Mouse (Mus musculus): ENCODE data around the gene Lrch1. TPM values are rescaled to one million over a fixed set of nuclear protein-coding genes. Genes with fewer than 3 reads are reported as not detected.

The Lrch1 gene
- polyA plus RNA-seq, 1 experiment from 2014 or later = 4.2 TPM

DNA sequence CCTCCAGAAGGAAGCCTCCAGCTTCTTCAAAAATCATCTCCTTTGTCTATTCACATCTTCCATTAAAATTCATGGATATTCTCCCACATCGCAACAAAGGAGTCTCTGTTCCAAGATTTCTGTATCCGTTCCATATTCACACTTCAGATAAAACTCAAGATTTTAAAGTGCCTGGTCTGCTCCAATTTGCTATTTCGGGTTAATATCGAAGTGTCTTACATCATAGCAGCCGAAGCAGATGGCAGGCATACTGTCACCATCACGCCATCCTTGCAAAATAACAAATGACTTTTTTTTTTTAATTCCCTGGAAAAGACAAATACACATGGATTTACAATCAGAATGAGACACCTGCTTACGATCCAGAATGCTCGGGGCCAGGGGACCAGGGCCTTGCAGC, 40.0 kb downstream of the Lrch1 start:
- TF ChIP-seq CTCF (IDR thresholded peaks at IDR 0.05; ENCODE audit: low read depth) = no peak
- Histone ChIP-seq H3K27ac (ENCODE audit: low read depth, low read length) (no peak overlapping the region), H3K9me3 (ENCODE audit: control insufficient read depth) (no peaks in the 10 kb centered on the region), H3K27me3 (replicated peaks; ENCODE audit: control insufficient read depth, insufficient read depth, low read length) (no peaks in the 10 kb centered on the region), H3K4me1 (replicated peaks; ENCODE audit: control insufficient read depth, insufficient read depth, low read length) (no peaks in the 10 kb centered on the region; the same call in 1 of the 2 replicates), H3K4me2 (replicated peaks; ENCODE audit: low read depth) (no peak overlapping the region), H3K4me3 (ENCODE audit: low read depth, low read length) (no peak overlapping the region), H3K36me3 (ENCODE audit: control insufficient read depth, insufficient read depth) (no peaks in the 10 kb centered on the region), H3K9ac (ENCODE audit: low read depth, low read length) (no peak overlapping the region)
- 91% methylated on average over 8 of the region's 8 CpGs for WGBS
- no peak for ATAC-seq

DNA sequence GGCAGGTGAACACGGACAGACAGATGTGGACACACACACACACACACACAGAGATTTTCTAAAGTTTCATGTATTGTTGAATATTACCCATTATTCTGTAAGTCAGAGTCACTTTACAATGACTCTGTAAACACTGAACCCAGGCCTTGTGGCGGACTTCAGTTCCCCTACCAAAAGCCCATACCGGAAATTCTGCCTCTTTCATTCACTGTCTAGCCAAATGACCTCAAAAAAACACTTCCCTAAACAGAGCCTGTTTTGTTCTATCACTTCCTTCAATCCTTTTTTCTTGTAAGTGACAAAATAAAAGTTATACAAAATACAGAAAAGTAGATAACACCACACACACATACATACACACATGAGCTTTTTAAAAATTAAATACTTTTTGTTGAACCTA, 41.7 kb downstream of the Lrch1 start:
- Histone ChIP-seq H3K27me3 (replicated peaks; ENCODE audit: control insufficient read depth, insufficient read depth, low read length) (no peaks in the 10 kb centered on the region), H3K4me1 (replicated peaks; ENCODE audit: control insufficient read depth, insufficient read depth, low read length) (no peaks in the 10 kb centered on the region; the same call in 1 of the 2 replicates), H3K36me3 (ENCODE audit: control insufficient read depth, insufficient read depth) (no peaks in the 10 kb centered on the region), H3K9ac (ENCODE audit: low read depth, low read length) (no peak overlapping the region), H3K4me2 (replicated peaks; ENCODE audit: low read depth) (no peak overlapping the region), H3K9me3 (ENCODE audit: control insufficient read depth) (no peaks in the 10 kb centered on the region), H3K27ac (ENCODE audit: low read depth, low read length) (no peak overlapping the region), H3K4me3 (ENCODE audit: low read depth, low read length) (no peak overlapping the region)
- no peak for ATAC-seq
- 60% methylated on average over 3 of the region's 3 CpGs for WGBS
- no peak for TF ChIP-seq CTCF (IDR thresholded peaks at IDR 0.05; ENCODE audit: low read depth)

DNA sequence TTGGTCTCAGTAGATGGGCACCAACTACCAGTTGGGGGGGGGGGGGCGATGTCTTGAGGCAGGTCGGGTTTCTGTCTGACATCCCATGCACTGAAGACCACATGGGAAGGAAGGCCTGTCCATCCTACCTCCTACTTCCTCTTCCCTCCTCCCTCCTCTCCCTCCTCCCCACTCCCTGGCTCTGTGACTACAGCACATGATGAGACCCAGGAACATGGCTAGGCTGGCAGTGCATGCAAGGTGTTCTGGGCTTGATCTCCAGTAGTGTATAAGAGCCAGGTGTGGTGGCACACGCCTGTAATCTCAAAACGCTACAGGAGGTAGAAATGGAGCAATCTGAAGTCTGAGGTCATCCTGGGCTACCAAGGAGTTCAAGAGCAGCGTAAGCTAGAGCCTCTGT, 43.2 kb downstream of the Lrch1 start:
- TF ChIP-seq CTCF (IDR thresholded peaks at IDR 0.05; ENCODE audit: low read depth) = no peak
- WGBS = 82% methylated on average over 5 of the region's 5 CpGs
- H3K4me3 ChIP-seq (ENCODE audit: low read depth, low read length) = no peak overlapping the region
- H3K27ac ChIP-seq (ENCODE audit: low read depth, low read length) = no peak overlapping the region
- no peak overlapping the region for H3K4me2 ChIP-seq (replicated peaks; ENCODE audit: low read depth)
- H3K36me3 ChIP-seq (ENCODE audit: control insufficient read depth, insufficient read depth) = no peaks in the 10 kb centered on the region
- H3K27me3 ChIP-seq (replicated peaks; ENCODE audit: control insufficient read depth, insufficient read depth, low read length) = no peaks in the 10 kb centered on the region
- H3K4me1 ChIP-seq (replicated peaks; ENCODE audit: control insufficient read depth, insufficient read depth, low read length) = no peaks in the 10 kb centered on the region
- no peaks in the 10 kb centered on the region for H3K9me3 ChIP-seq (ENCODE audit: control insufficient read depth)
- no peak overlapping the region for H3K9ac ChIP-seq (ENCODE audit: low read depth, low read length)
- ATAC-seq = no peak

DNA sequence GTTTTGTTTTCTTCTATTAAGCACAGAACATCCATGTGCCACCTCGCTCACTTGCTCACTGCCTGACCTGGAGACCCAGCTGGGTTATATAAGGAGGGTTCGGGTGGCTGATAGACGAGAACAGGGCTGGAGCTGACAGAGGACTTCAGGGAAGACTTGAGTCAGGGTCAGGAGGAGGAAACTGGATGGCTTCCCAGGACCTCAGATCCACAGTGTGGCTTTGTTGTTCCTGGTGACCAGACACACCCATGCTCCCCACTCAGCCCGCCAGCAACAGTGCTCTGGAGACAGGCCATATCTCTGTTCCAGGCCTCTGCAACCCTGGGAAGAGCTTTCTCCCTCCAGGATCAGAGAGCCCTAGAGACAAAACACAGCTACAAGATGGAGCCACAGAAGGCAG, 44.6 kb downstream of the Lrch1 start:
- no peaks in the 10 kb centered on the region for H3K9me3 ChIP-seq (ENCODE audit: control insufficient read depth)
- TF ChIP-seq CTCF (IDR thresholded peaks at IDR 0.05; ENCODE audit: low read depth) = no peak
- no peaks in the 10 kb centered on the region for H3K36me3 ChIP-seq (ENCODE audit: control insufficient read depth, insufficient read depth)
- 65% methylated on average over 4 of the region's 4 CpGs for WGBS
- H3K27ac ChIP-seq (ENCODE audit: low read depth, low read length) = no peak overlapping the region
- no peak for ATAC-seq
- no peak overlapping the region for H3K4me2 ChIP-seq (replicated peaks; ENCODE audit: low read depth)
- no peaks in the 10 kb centered on the region for H3K4me1 ChIP-seq (replicated peaks; ENCODE audit: control insufficient read depth, insufficient read depth, low read length)
- H3K9ac ChIP-seq (ENCODE audit: low read depth, low read length) = no peak overlapping the region
- H3K4me3 ChIP-seq (ENCODE audit: low read depth, low read length) = no peak overlapping the region
- no peaks in the 10 kb centered on the region for H3K27me3 ChIP-seq (replicated peaks; ENCODE audit: control insufficient read depth, insufficient read depth, low read length)

DNA sequence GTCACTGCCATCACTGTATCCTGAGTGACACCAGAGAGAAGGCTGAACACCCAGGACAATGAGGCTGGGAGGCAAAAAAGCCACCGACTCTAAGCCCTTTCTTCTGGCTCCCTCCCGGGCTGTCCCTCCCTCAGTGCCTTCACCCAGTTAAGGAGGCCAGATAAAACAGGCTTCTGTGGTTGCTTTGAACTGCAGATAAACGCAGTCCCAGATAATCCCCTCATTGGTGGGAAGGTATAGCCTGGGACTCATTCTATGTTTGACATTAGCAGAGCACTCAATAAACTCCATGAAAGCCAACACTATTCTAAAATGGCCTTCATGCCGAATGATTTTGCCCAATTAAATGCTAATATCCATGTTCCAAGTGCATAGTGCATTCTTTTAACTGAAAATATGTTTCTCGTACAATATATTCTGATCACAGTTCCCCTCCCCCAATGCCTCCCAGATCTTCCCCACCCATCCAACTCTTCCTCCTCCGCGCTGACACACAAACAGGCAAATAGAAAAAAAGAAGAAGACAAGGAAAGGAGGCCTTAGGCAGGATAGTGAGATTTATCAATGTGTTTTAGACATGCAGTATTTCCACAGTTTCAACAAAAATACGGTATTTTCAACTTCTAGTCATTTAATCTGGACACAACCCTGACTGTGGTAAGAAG, 46.8 kb downstream of the Lrch1 start:
- H3K4me2 ChIP-seq (replicated peaks; ENCODE audit: low read depth) = no peak overlapping the region
- H3K27ac ChIP-seq (ENCODE audit: low read depth, low read length) = no peak overlapping the region
- no peaks in the 10 kb centered on the region for H3K4me1 ChIP-seq (replicated peaks; ENCODE audit: control insufficient read depth, insufficient read depth, low read length)
- no peak overlapping the region for H3K4me3 ChIP-seq (ENCODE audit: low read depth, low read length)
- H3K36me3 ChIP-seq (ENCODE audit: control insufficient read depth, insufficient read depth) = no peaks in the 10 kb centered on the region
- WGBS = 68% methylated on average over 8 of the region's 8 CpGs
- H3K9me3 ChIP-seq (ENCODE audit: control insufficient read depth) = no peaks in the 10 kb centered on the region
- no peaks in the 10 kb centered on the region for H3K27me3 ChIP-seq (replicated peaks; ENCODE audit: control insufficient read depth, insufficient read depth, low read length)
- no peak for ATAC-seq
- no peak for TF ChIP-seq CTCF (IDR thresholded peaks at IDR 0.05; ENCODE audit: low read depth)
- H3K9ac ChIP-seq (ENCODE audit: low read depth, low read length) = no peak overlapping the region

DNA sequence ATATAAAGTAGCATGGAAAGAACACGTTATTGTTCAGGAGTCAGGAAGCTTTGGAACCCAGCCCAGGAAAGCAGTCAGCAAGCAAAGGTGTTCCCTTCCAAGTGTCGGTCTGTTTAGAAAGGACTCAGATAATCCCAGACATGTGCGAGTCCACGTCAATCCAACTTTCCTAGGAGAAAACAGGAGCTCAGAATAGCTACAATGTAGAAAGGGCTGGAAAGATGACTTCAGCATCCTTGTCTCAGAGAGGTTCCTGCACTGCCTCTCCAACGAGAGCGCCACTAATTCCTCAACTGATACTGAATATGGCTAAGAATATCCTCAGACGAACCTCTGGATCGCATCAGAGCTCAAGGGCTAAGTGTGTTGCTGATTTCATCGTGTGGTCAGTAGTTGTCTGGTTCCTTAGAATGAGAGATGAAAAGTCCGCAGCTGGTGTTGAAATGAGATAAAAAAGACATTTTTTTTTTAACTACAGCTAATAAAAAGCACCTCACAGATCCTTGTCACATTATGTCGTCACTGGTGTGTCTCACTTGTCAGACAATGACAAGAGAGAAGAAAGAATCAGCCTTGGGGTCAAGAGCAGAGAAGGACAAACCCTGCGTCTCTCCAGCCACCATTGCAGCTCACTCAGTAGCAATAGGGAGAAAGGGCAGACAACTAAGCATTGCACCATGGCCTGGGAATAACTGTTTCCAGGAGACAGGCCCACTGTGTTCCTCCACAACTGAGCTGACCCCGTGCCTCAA, 47.5 kb downstream of the Lrch1 start:
- H3K9me3 ChIP-seq (ENCODE audit: control insufficient read depth) = no peaks in the 10 kb centered on the region
- TF ChIP-seq CTCF (IDR thresholded peaks at IDR 0.05; ENCODE audit: low read depth) = no peak
- H3K9ac ChIP-seq (ENCODE audit: low read depth, low read length) = no peak overlapping the region
- H3K4me3 ChIP-seq (ENCODE audit: low read depth, low read length) = no peak overlapping the region
- H3K4me1 ChIP-seq (replicated peaks; ENCODE audit: control insufficient read depth, insufficient read depth, low read length) = no peaks in the 10 kb centered on the region
- no peaks in the 10 kb centered on the region for H3K36me3 ChIP-seq (ENCODE audit: control insufficient read depth, insufficient read depth)
- no peak for ATAC-seq
- no peak overlapping the region for H3K27ac ChIP-seq (ENCODE audit: low read depth, low read length)
- whole genome bisulfite sequencing = 61% methylated on average over 13 of the region's 13 CpGs
- no peak overlapping the region for H3K4me2 ChIP-seq (replicated peaks; ENCODE audit: low read depth)
- no peaks in the 10 kb centered on the region for H3K27me3 ChIP-seq (replicated peaks; ENCODE audit: control insufficient read depth, insufficient read depth, low read length)

Data from intestine, postnatal 0 days (tissue).